Mouse (Mus musculus) brain, embryonic 14.5 days (tissue): Measurements from ENCODE around the gene Gon7. TPM values are rescaled to one million over a fixed set of nuclear protein-coding genes. Genes with fewer than 3 reads are reported as not detected.

Source experiments
- DNase-seq: peaks from one replicate; pipeline ENCODE4 v3.0.0-alpha.2; 2011; ENCODE audit warnings: low read depth
- CTCF ChIP-seq: fragments of 200-500 bp; IDR thresholded peaks from 2 replicates; pipeline ENCODE4 v1.5.1; 2012; ENCODE audit warnings: inconsistent platforms, mild to moderate bottlenecking, moderate library complexity, borderline replicate concordance; ENCODE audit not compliant: insufficient read depth, insufficient read length; ENCODE audit errors: extremely low read depth
- POLR2A ChIP-seq: fragments of 200-500 bp; IDR thresholded peaks from 2 replicates; pipeline ENCODE4 v1.6.1; 2012; ENCODE audit warnings: mild to moderate bottlenecking, inconsistent platforms, borderline replicate concordance; ENCODE audit not compliant: poor library complexity, insufficient read depth, insufficient read length, severe bottlenecking; ENCODE audit errors: extremely low read depth
- polyA plus RNA-seq: library from polyadenylated mRNA; depleted of rRNA; stranded (reverse); fragments of >200 nt; gene quantifications from 2 replicates; pipeline ENCODE4 v1.2.3, GENCODE M21; 2012

Gene Gon7
- polyA plus RNA-seq, 1 experiment = 24.1 TPM

DNA sequence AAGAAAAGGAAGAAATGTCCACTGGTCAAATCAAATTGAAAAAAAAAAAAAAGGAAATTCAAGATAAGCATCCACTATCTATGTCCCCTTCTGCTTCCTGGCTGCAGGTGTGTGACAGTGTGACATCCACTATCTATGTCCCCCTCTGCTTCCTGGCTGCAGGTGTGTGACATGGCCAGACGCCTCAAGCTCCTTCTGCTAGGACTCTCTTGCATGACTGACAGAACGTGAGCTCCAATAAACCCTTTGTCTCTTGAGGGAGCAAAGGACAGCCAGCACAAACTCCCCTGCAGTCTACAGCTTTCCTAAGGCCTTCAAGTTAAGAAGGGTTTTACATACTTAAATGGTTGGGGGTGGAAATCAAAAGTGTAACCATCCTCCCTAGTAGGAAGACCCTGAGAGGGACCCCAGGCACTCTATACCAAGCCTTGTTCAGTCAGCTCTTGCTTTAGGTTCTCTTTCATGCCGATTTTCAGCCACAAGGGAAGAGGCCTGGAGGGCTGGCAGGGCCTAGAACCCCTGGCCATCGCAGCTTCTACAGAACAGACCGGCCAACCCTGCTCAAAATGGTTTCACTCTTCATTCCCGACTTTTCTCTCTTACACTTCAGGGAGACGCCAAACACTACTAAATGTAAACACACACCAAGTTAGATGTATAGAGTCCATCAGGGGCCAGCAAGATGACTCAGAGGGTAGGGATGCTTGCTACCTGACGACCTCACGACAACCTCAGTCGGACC, 42.8 kb downstream of the Gon7 start:
- no peak for DNase-seq
- no peak for TF ChIP-seq POLR2A
- TF ChIP-seq CTCF = no peak

DNA sequence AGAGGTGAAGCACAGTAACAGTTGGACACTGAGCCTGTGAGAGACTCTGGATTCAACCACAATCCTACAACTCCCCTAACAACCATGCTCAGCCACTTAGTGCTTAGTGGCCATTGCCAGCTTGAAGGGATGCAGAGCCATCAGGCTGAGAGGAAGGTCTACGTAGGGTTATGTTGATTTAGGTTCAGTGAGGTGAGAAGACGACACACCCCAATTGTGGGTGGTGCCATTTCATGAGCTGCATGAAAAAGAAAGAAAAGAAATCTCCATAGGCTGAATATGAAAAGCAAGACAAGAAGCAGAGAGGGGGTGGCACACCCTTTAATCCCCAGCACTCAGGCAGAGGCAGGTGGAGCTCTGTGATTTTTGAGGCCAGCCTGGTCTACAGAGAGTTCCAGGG, 43.5 kb downstream of the Gon7 start:
- DNase-seq = no peak
- TF ChIP-seq CTCF (no peak), POLR2A (no peak)

DNA sequence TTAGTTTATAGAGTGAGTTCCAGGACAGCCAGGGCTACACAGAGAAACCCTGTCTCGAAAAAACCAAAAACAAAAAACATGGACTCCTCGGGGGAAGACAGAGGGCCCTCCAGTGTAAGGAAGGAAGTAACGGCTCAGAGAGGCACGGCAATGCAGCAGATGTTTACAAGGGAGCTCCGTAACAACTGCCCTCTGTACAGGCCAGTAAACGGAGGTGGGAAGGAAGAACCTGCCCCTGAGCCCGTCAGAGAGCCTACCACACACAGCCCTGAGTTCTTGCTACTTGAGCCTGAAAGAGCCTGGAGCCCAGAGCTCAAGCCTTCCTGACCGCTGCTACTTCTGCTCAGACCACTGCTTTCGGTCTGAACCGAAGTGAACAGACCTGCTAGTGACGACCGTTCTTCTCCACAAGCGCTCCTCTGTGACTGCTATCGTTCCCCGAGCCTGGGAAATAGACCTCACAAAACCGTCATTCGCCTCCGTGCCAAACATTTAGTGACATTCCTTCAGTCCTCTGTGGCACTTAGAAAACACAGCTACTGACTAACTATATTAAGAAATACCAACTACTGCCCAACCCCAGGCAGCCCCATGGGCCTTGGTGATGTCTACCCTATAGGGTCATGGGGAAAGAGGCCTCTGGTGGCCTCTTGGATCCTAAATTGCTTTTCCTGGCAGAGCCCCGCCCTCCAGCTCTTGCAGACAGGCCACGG, 44.3 kb downstream of the Gon7 start:
- TF ChIP-seq POLR2A (no peak), CTCF (no peak)
- no peak for DNase-seq

DNA sequence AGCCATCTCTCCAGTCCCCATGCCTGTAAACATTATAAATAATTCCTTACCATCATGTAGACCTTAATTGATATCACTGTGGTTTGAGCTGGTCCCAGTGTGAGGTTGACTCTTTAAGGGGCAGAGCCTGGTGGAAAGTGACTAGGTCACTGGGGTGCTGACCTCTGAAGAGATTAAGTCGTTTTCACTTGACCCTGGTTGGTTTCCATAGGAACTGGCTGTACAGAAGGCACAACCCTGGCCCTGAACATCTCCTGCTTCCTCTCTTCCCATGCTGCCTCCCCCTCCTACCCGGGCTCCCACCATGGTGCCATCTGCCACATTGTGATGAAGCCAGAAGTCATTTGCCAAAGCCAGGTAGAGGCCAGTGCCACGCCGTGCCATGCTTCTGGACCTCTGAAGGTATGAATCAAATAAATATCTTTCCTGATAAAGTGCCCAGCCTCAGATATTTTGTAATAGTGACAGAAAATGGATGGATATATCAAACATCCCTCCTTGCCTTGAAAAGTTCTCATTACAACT, 46.7 kb downstream of the Gon7 start:
- TF ChIP-seq CTCF = no peak
- TF ChIP-seq POLR2A = no peak
- no peak for DNase-seq

DNA sequence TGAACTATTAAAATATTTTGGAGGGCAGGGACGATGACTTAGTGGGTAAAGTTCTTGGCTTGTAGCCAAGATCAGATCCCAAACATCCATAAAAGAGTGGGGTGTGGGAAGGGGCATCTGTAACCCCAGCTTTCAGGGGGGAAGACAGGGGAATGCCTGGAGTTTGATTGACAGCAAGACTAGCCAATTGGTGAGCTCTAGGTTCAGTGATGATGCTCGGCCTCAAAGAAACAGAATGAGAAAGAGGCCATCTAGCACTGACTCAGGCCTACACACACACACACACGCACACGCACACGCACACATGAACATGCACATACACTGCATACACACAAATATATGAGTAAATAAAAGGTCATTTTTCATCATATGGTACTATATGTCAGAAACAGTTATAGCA, 47.7 kb downstream of the Gon7 start:
- TF ChIP-seq POLR2A (no peak), CTCF (no peak)
- no peak for DNase-seq

DNA sequence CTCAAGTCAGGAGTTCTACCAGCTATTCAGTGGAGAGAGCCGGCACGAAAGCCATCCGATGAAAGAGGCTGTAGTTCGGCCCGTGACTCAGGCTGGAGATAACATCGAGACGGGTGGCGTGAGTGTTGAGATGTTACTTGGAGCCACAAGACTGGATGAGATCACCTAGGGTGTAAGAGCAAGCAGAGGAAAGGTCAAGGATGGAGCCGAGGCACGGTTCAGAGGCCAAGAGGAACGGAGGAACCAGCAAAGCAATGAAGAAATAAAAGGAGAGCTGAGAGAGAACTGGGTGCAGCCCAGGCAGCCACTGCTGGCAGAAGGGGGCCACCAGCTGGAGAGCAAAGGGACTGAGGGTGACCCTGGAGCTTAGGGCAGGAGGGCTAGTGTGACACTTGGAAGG, 49.4 kb downstream of the Gon7 start:
- TF ChIP-seq CTCF = peak; percentile 27; the same call in 1 of the 2 replicates
- no peak for TF ChIP-seq POLR2A
- no peak for DNase-seq

DNA sequence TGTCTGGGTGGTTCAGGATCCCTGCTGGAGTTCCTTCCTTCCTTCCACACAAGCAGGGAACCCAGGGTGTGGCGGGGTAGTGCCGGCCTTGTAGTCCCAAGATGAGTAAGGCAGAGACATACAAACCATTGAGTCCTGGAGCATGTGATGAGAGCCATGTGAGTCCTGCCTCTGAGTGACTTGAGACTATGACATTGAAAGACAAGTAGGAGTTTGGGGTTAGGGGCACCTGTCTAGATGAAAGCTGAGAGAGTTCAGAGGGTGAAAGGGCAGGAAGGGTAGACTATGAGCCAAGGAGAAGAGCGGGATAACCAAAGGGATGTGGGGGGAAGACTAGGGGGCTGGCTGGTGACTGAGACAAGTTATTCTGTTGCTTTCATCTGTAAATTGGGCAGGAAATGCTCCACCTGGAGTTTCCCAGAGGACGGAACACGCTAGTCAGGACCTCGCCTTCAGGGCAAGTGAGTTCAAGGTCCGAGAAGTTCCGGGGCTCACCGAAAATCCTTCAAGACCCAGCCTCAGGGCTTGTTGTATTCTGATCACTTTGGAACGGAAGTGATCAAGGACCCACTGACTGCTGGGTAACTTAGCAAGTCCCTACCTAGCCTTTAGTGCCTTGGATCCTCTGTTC, 50.7 kb downstream of the Gon7 start:
- no peak for DNase-seq
- TF ChIP-seq CTCF = no peak
- TF ChIP-seq POLR2A = no peak

DNA sequence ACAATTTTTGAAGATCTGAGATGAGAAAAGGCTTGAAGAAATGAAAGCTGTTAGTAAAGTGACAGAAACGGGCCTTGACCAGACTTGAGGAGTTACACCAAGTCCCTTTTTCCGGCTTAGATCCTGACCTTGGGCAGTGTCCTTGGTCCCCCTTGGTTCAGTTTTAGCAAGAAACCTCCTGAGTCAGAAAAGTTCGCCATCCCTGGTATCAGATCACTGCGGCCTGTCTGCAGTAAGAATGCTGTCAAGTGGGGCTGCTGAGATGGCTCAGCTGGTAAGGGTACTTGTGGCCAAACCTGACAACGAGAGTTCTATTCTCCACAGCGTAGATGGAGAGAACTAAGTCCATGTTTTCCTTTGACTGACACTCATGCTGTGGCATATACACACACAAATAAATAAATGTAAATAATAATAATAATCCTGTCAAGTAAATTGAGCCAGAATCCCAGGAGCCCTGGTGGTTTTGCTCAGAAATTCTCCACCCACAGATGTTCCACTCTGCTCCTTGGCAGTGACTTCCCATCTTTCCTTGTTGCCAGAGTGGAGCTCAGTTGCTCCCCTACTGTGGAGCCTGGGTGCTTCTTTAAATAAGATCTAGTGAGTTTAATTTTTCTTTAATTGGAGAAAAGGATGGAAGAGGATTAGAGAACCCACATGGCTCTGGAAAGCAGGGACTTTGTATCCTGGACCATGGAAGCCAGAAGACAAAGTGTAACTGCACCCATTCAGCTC, 51.5 kb downstream of the Gon7 start:
- no peak for DNase-seq
- TF ChIP-seq POLR2A (no peak), CTCF (no peak)

DNA sequence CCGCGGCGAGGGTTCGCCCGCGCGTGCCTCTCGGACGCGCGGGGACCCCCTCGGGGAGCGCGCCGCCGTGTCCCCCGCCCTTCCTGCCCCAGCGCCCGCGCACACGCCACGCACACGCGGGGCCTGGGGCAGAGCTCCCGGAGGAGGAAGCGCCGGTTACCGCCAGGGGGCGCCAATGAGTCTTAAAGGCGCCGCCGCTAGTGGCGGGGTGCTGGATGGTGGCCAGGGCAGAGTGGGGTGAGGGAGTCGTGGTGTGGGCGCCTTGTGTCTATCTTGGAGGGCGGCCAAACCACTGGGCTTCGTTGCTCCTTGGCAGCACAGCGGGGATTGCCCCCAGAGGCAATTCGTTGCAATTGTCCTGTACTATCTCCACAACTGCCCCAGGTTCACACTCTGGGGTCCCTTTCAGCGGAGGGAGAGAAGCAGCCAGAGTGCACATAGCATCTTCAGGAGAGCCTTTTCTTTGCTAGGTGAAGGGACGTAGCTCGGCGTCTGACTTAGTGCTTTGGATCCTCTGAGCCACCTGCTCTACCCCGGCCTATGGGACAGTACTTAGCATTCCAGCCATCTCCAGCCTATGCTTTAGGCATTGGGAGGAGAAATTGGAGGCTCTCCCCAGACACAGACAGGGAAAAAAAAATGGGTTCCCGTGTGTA, 52.3 kb downstream of the Gon7 start:
- peak; percentile 89 for DNase-seq

DNA sequence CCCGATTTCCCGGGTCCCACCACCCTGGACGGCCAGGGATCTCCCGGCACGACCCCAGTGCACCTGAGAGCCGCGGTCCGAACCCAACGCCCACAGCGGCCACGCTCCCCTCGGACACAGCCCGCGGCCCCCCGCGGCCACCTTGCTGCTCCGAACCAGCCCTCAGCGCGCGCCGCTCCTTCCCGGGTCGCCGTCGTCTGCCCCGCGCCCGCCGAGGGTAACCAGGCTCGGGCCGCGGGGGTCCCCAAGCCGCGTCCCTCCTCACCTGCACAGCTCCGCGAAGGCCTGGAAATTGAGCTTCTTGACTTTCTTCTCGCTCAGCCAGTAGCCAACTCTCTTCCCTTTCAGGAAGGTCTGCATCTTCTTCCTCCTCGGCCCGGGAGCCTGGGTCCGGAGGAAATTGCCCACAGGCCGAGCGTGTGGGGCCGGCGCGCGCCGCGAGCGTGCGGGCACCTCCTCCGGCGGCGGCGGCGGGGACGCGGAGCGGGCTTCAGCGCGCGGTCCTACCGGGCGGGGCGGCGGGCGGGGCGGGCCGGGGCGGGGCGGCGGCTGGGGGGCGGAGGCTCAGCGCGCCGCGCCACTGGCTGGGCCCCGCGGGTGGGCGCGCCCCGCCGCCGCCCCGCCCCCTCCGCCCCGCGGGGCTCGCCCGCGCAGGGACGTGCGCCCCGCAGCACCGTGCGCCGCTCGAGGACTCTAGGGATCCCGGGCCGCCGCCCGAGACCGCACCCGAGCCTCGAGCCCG, 53.0 kb downstream of the Gon7 start, which contains the start of gene Itpk1:
Itpk1 (minus strand) TSS at position 474 of the 742 bp plus-strand sequence.
- peak; percentile 76 for DNase-seq
- TF ChIP-seq CTCF (no peak), POLR2A (peak; percentile 48)

More for the DNA sequence above, 52.3 kb downstream of the Gon7 start:
- TF ChIP-seq CTCF = peak; percentile 88
- TF ChIP-seq POLR2A = no peak
